Mouse (Mus musculus): ENCODE results near the gene Dennd1b. TPM values are rescaled to one million over a fixed set of nuclear protein-coding genes. Genes with fewer than 3 reads are reported as not detected.

The Dennd1b gene
- total and polyA plus RNA-seq, 3 experiments: 8.0 to 8.9 (median 8.0) TPM

- H3K9ac ChIP-seq (ENCODE audit: insufficient read depth, low read depth): no peak overlapping the region
- dilution Hi-C loops (cut with MboI; ENCODE audit: extremely low pct_ligation_motif_present, extremely low pct_unique_long_range_greater_than_20kb, low sequenced_read_pairs) (no loop called here), in situ Hi-C loops (cut with MboI; ENCODE audit: low pct_ligation_motif_present, low pct_unique_long_range_greater_than_20kb, low sequenced_read_pairs) (no loop called here)
- peaks cover 0 to 21% of the 10 kb centered on the region in 2 experiments for H3K36me3 ChIP-seq (replicated peaks in 1 of 2; ENCODE audit: control insufficient read depth in 1 of 2, insufficient read depth in 1 of 2, low read length in 1 of 2)
- TF ChIP-seq PAX5 (IDR thresholded peaks at IDR 0.05; ENCODE audit: low read length): no peak
- TF ChIP-seq POLR2AphosphoS2 (IDR thresholded peaks at IDR 0.05; ENCODE audit: low read depth, low read length): no peak
- TF ChIP-seq MAZ (IDR thresholded peaks at IDR 0.05; ENCODE audit: low read depth, low read length): no peak
- TF ChIP-seq KAT2A (IDR thresholded peaks at IDR 0.05; ENCODE audit: insufficient replicate concordance, low read length): no peak
- no peak for TF ChIP-seq ZNF384 (IDR thresholded peaks at IDR 0.05; ENCODE audit: low read depth, low read length)
- no peak for TF ChIP-seq USF1 (IDR thresholded peaks at IDR 0.05; ENCODE audit: low read depth, low read length)
- TF ChIP-seq NELFE (IDR thresholded peaks at IDR 0.05; ENCODE audit: low read depth, low read length): no peak
- TF ChIP-seq MAFK (IDR thresholded peaks at IDR 0.05; ENCODE audit: insufficient replicate concordance, low read length): no peak
- no peak for TF ChIP-seq JUND (conservative IDR thresholded peaks at IDR 0.05; ENCODE audit: low read depth, low read length)
- no peak for TF ChIP-seq EP300 (IDR thresholded peaks at IDR 0.05; ENCODE audit: low read length)
- no peak for TF ChIP-seq ZC3H11A (IDR thresholded peaks at IDR 0.05; ENCODE audit: low read depth, low read length)
- TF ChIP-seq GABPA (IDR thresholded peaks at IDR 0.05; ENCODE audit: insufficient replicate concordance, low read depth, low read length): no peak
- no peak for TF ChIP-seq SIN3A (IDR thresholded peaks at IDR 0.05; ENCODE audit: low read length)
- no peak for TF ChIP-seq MYC (IDR thresholded peaks at IDR 0.05; ENCODE audit: low read depth, low read length)
- TF ChIP-seq USF2 (conservative IDR thresholded peaks at IDR 0.05; ENCODE audit: low read depth, low read length): no peak
- TF ChIP-seq TBP (conservative IDR thresholded peaks at IDR 0.05; ENCODE audit: low read depth, low read length): no peak
- no peak for TF ChIP-seq MEF2A (IDR thresholded peaks at IDR 0.05; ENCODE audit: borderline replicate concordance, low read depth, low read length)
- TF ChIP-seq MAX (IDR thresholded peaks at IDR 0.05; ENCODE audit: low read length): no peak
- TF ChIP-seq ZKSCAN1 (IDR thresholded peaks at IDR 0.05; ENCODE audit: borderline replicate concordance, low read depth, low read length): no peak
- no peak for TF ChIP-seq CTCF (conservative IDR thresholded peaks at IDR 0.05 in 1 of 2, IDR thresholded peaks at IDR 0.05 in 1 of 2; ENCODE audit: low read depth in 2 of 2, low read length in 2 of 2)
- peaks cover 3% of the 10 kb centered on the region for H3K9me3 ChIP-seq (replicated peaks; ENCODE audit: low read length)
- H3K27me3 ChIP-seq (replicated peaks): no peaks in the 10 kb centered on the region
- H3K4me1 ChIP-seq (ENCODE audit: control insufficient read depth in 1 of 2, insufficient read depth in 2 of 2): peaks cover 0 to 28% of the 10 kb centered on the region in 2 experiments; a peak in 3 of 4 replicates
- no peak overlapping the region for H3K27ac ChIP-seq (ENCODE audit: insufficient read depth, low read depth)
- peaks cover 7% of the 10 kb centered on the region for H3K79me2 ChIP-seq (replicated peaks; ENCODE audit: control insufficient read depth, extremely low read depth, insufficient read depth, poor library complexity, severe bottlenecking)
- H3K4me2 ChIP-seq (ENCODE audit: insufficient read depth, low read depth, poor library complexity, severe bottlenecking): no peak overlapping the region
- H3K4me3 ChIP-seq (replicated peaks in 1 of 3; ENCODE audit: low read depth in 2 of 3, low read length in 2 of 3, poor library complexity in 1 of 3): no peak overlapping the region
- DNase-seq (ENCODE audit: extremely low read depth): no peak
Observed at GRCm38 (mm10) chr1:138984161-138984560, 20.9 kb downstream of the Dennd1b start.

DNA sequence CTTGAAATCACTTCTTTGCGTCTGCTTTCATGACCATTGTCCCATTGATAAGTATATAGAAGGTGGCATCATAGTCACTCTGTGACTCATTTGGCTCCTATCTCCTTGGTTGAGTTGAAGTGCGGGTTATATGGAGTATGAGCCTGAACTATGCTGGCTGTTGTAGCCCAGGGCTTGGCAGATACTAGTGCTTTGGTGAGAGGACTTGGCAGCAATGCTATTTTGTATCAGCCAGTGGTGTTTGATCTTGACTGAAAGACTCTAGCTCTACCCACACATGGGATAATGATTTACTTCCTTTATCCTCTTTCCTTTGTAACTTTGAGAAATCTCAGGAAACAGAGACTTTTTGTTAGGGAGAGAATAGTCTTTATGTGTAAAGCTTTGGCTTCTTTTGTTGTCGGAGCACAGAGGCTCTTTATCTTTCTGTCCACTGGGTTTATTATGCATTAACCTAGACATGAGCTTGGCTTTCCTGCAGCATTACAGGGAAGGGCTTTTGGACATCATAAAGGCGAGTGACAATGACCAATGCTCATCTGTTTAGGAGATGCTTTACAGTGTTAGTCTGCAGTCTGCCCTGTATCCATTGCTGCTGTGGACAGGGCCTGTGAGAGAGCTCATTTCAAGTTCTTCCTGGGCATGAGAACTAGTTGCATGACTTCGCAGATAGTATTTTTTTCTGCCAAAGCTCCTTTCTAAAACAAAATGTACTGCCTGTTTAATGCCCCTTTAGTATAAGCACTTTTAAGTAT lies 29.3 kb downstream of the Dennd1b start:
- DNase-seq (ENCODE audit: extremely low read depth): no peak

More for the DNA sequence above, 29.3 kb downstream of the Dennd1b start:
- Histone ChIP-seq H3K36me3 (replicated peaks in 1 of 2; ENCODE audit: control insufficient read depth in 1 of 2, insufficient read depth in 1 of 2, low read length in 1 of 2) (peaks cover 2 to 26% of the 10 kb centered on the region in 2 experiments), H3K4me3 (replicated peaks in 1 of 3; ENCODE audit: low read depth in 2 of 3, low read length in 2 of 3, poor library complexity in 1 of 3) (no peak overlapping the region), H3K27ac (ENCODE audit: insufficient read depth, low read depth) (no peak overlapping the region), H3K4me2 (ENCODE audit: insufficient read depth, low read depth, poor library complexity, severe bottlenecking) (no peak overlapping the region), H3K79me2 (replicated peaks; ENCODE audit: control insufficient read depth, extremely low read depth, insufficient read depth, poor library complexity, severe bottlenecking) (no peaks in the 10 kb centered on the region; the same call in 1 of the 2 replicates), H3K9me3 (replicated peaks; ENCODE audit: low read length) (no peaks in the 10 kb centered on the region), H3K27me3 (replicated peaks) (no peaks in the 10 kb centered on the region), H3K4me1 (ENCODE audit: control insufficient read depth in 1 of 2, insufficient read depth in 2 of 2) (peaks cover 0 to 17% of the 10 kb centered on the region in 2 experiments; a peak in 2 of 4 replicates), H3K9ac (ENCODE audit: insufficient read depth, low read depth) (no peak overlapping the region)
- dilution Hi-C loops (cut with MboI; ENCODE audit: extremely low pct_ligation_motif_present, extremely low pct_unique_long_range_greater_than_20kb, low sequenced_read_pairs) (no loop called here), in situ Hi-C loops (cut with MboI; ENCODE audit: low pct_ligation_motif_present, low pct_unique_long_range_greater_than_20kb, low sequenced_read_pairs) (no loop called here)
- TF ChIP-seq RAD21 (IDR thresholded peaks at IDR 0.05; ENCODE audit: low read depth, low read length): no peak
- no peak for TF ChIP-seq MAZ (IDR thresholded peaks at IDR 0.05; ENCODE audit: low read depth, low read length)
- TF ChIP-seq USF2 (conservative IDR thresholded peaks at IDR 0.05; ENCODE audit: low read depth, low read length): no peak
- TF ChIP-seq TCF12 (IDR thresholded peaks at IDR 0.05; ENCODE audit: low read depth, low read length): no peak
- TF ChIP-seq JUN (IDR thresholded peaks at IDR 0.05; ENCODE audit: insufficient read depth, low read depth, low read length): no peak
- no peak for TF ChIP-seq HCFC1 (IDR thresholded peaks at IDR 0.05; ENCODE audit: low read depth, low read length)
- no peak for TF ChIP-seq EP300 (IDR thresholded peaks at IDR 0.05; ENCODE audit: low read length)
- TF ChIP-seq KAT2A (IDR thresholded peaks at IDR 0.05; ENCODE audit: insufficient replicate concordance, low read length): no peak
- TF ChIP-seq MAX (IDR thresholded peaks at IDR 0.05; ENCODE audit: low read length): no peak
- no peak for TF ChIP-seq ZNF384 (IDR thresholded peaks at IDR 0.05; ENCODE audit: low read depth, low read length)
- no peak for TF ChIP-seq ZMIZ1 (IDR thresholded peaks at IDR 0.05; ENCODE audit: low read depth, low read length)
- no peak for TF ChIP-seq ZKSCAN1 (IDR thresholded peaks at IDR 0.05; ENCODE audit: borderline replicate concordance, low read depth, low read length)
- no peak for TF ChIP-seq MXI1 (IDR thresholded peaks at IDR 0.05; ENCODE audit: low read depth, low read length)
- TF ChIP-seq IRF4 (IDR thresholded peaks at IDR 0.05; ENCODE audit: low read depth, low read length): no peak
- TF ChIP-seq POLR2AphosphoS2 (IDR thresholded peaks at IDR 0.05; ENCODE audit: low read depth, low read length): no peak
- no peak for TF ChIP-seq GABPA (IDR thresholded peaks at IDR 0.05; ENCODE audit: insufficient replicate concordance, low read depth, low read length)
- no peak for TF ChIP-seq SIN3A (IDR thresholded peaks at IDR 0.05; ENCODE audit: low read length)
- no peak for TF ChIP-seq E2F4 (IDR thresholded peaks at IDR 0.05; ENCODE audit: insufficient replicate concordance, low read depth, low read length)
- no peak for TF ChIP-seq CHD1 (IDR thresholded peaks at IDR 0.05; ENCODE audit: low read depth, low read length)
- no peak for TF ChIP-seq ZC3H11A (IDR thresholded peaks at IDR 0.05; ENCODE audit: low read depth, low read length)
